Mouse (Mus musculus) fibroblast of lung, adult 2 months (primary cell): ENCODE measurements around the gene Tmcc1.
"Not testable (repeated sequence)": the region's sequence is repeated elsewhere in the genome, so short reads cannot be mapped to it uniquely, and the experiment has no call there.

ENCODE experiments used
- DNase-seq: peaks from one replicate; pipeline ENCODE4 v3.0.0-alpha.2; 2011; ENCODE audit warnings: low read depth

Tmcc1 gene

GRCm38 (mm10) chr6:116074892-116075291 is 118.4 kb downstream of the Tmcc1 start:
- DNase-seq: no peak

GRCm38 (mm10) chr6:116073610-116074009 is 119.7 kb downstream of the Tmcc1 start:
- no peak for DNase-seq

GRCm38 (mm10) chr6:116072746-116073261 is 120.5 kb downstream of the Tmcc1 start:
- peak; percentile 54 for DNase-seq

GRCm38 (mm10) chr6:116072221-116072745 is 121.0 kb downstream of the Tmcc1 start:
- no peak for DNase-seq

GRCm38 (mm10) chr6:116071781-116072180 is 121.5 kb downstream of the Tmcc1 start:
- no peak for DNase-seq

GRCm38 (mm10) chr6:116070558-116070957 is 122.7 kb downstream of the Tmcc1 start:
- DNase-seq: no peak

- DNase-seq: no peak
These were observed 129.8 kb downstream of the Tmcc1 start for GRCm38 (mm10) chr6:116063516-116063915.

GRCm38 (mm10) chr6:116059542-116059941 is 133.7 kb downstream of the Tmcc1 start:
- not testable (repeated sequence) for DNase-seq

- no peak for DNase-seq
These were observed 134.6 kb downstream of the Tmcc1 start for GRCm38 (mm10) chr6:116058541-116059300.

GRCm38 (mm10) chr6:116056676-116057264 is 136.5 kb downstream of the Tmcc1 start:
- no peak for DNase-seq

GRCm38 (mm10) chr6:116055766-116056165 is 137.5 kb downstream of the Tmcc1 start:
- no peak for DNase-seq

GRCm38 (mm10) chr6:116055001-116055471 is 138.2 kb downstream of the Tmcc1 start:
- peak; percentile 72 for DNase-seq

- DNase-seq: no peak
These were observed 145.4 kb downstream of the Tmcc1 start for GRCm38 (mm10) chr6:116047896-116048295.

- DNase-seq: peak; percentile 35
These were observed 145.9 kb downstream of the Tmcc1 start for GRCm38 (mm10) chr6:116047366-116047765.

GRCm38 (mm10) chr6:116044039-116044438 is 149.2 kb downstream of the Tmcc1 start:
- no peak for DNase-seq

- DNase-seq: no peak
These were observed 155.1 kb downstream of the Tmcc1 start for GRCm38 (mm10) chr6:116038222-116038621.

- DNase-seq: no peak
These were observed 155.9 kb downstream of the Tmcc1 start for GRCm38 (mm10) chr6:116037281-116037831.

- no peak for DNase-seq
These were observed 156.7 kb downstream of the Tmcc1 start for GRCm38 (mm10) chr6:116036555-116036954.

GRCm38 (mm10) chr6:116031052-116031451 is 162.2 kb downstream of the Tmcc1 start:
- DNase-seq: no peak

GRCm38 (mm10) chr6:116024666-116025065 is 168.6 kb downstream of the Tmcc1 start:
- DNase-seq: no peak

GRCm38 (mm10) chr6:116021961-116022485 is 171.3 kb downstream of the Tmcc1 start:
- DNase-seq: no peak

GRCm38 (mm10) chr6:116015902-116016301 is 177.4 kb downstream of the Tmcc1 start:
- DNase-seq: no peak
